Mouse (Mus musculus) Muller cell, postnatal 12 days (primary cell): ENCODE measurements around the gene Pitpnb.

Experiments used
- DNase-seq: peaks from one replicate; pipeline ENCODE4 v3.0.0-alpha.2; 2015; ENCODE audit errors: inconsistent ontology term

Pitpnb gene

GRCm38 (mm10) chr5:111421424-111421823 lies 90.9 kb downstream of the Pitpnb start:
- DNase-seq: no peak

GRCm38 (mm10) chr5:111422058-111422800 lies 91.7 kb downstream of the Pitpnb start:
- no peak for DNase-seq

GRCm38 (mm10) chr5:111423011-111423410 lies 92.4 kb downstream of the Pitpnb start:
- DNase-seq: no peak

- DNase-seq: no peak
Measured at GRCm38 (mm10) chr5:111423616-111424015, 93.1 kb downstream of the Pitpnb start.

GRCm38 (mm10) chr5:111425813-111426212 lies 95.2 kb downstream of the Pitpnb start:
- DNase-seq: no peak

- DNase-seq: no peak
Measured at GRCm38 (mm10) chr5:111426249-111426648, 95.7 kb downstream of the Pitpnb start.

- DNase-seq: no peak
Measured at GRCm38 (mm10) chr5:111428882-111429281, 98.3 kb downstream of the Pitpnb start.

- DNase-seq: no peak
Measured at GRCm38 (mm10) chr5:111429726-111430125, 99.2 kb downstream of the Pitpnb start.

GRCm38 (mm10) chr5:111431007-111431730 lies 100.6 kb downstream of the Pitpnb start:
- no peak for DNase-seq

- DNase-seq: no peak
Measured at GRCm38 (mm10) chr5:111432842-111433241, 102.3 kb downstream of the Pitpnb start.

GRCm38 (mm10) chr5:111434342-111434842 lies 103.8 kb downstream of the Pitpnb start:
- no peak for DNase-seq

- no peak for DNase-seq
Measured at GRCm38 (mm10) chr5:111436260-111436659, 105.7 kb downstream of the Pitpnb start.

GRCm38 (mm10) chr5:111437205-111437604 lies 106.6 kb downstream of the Pitpnb start:
- DNase-seq: no peak
